Mouse (Mus musculus): Measurements from ENCODE around the gene Kri1. TPM values are rescaled to one million over a fixed set of nuclear protein-coding genes. Genes with fewer than 3 reads are reported as not detected.
"Not testable (repeated sequence)": the region's sequence is repeated elsewhere in the genome, so short reads cannot be mapped to it uniquely, and the experiment has no call there.

Kri1 gene
- total RNA-seq, 2 experiments from 2014 or later: 39.7 to 46.9 TPM

GRCm38 (mm10) chr9:21275013-21275710 lies 12.6 kb downstream of the Kri1 start:
- DNase-seq (ENCODE audit: low spot score in 2 of 2): no peak

GRCm38 (mm10) chr9:21274336-21274735 lies 13.4 kb downstream of the Kri1 start:
- DNase-seq (ENCODE audit: low spot score in 2 of 2): no peak

GRCm38 (mm10) chr9:21273520-21274228 lies 14.1 kb downstream of the Kri1 start:
- DNase-seq (ENCODE audit: low spot score in 2 of 2): no peak

- DNase-seq (ENCODE audit: low spot score in 2 of 2): no peak
Measured at GRCm38 (mm10) chr9:21273094-21273493, 14.7 kb downstream of the Kri1 start.

- no peak for DNase-seq (ENCODE audit: low spot score in 2 of 2)
Measured at GRCm38 (mm10) chr9:21272391-21272790, 15.4 kb downstream of the Kri1 start.

GRCm38 (mm10) chr9:21269590-21269989 lies 18.2 kb downstream of the Kri1 start:
- DNase-seq (ENCODE audit: low spot score in 2 of 2): not testable (repeated sequence)

- no peak for DNase-seq (ENCODE audit: low spot score in 2 of 2)
Measured at GRCm38 (mm10) chr9:21268305-21268704, 19.5 kb downstream of the Kri1 start.

- DNase-seq (ENCODE audit: low spot score in 2 of 2): no peak
Measured at GRCm38 (mm10) chr9:21266889-21267288, 20.9 kb downstream of the Kri1 start.

- DNase-seq (ENCODE audit: low spot score in 2 of 2): no peak
Measured at GRCm38 (mm10) chr9:21265611-21266010, 22.2 kb downstream of the Kri1 start.

GRCm38 (mm10) chr9:21265000-21265561 lies 22.7 kb downstream of the Kri1 start, which contains the start of gene Atg4d:
Gene Atg4d (plus strand): TSS chr9:21265293.
- peak; percentile 97 for DNase-seq (ENCODE audit: low spot score in 2 of 2)

- no peak for DNase-seq (ENCODE audit: low spot score in 2 of 2)
Measured at GRCm38 (mm10) chr9:21264272-21264999, 23.3 kb downstream of the Kri1 start.

- no peak for DNase-seq (ENCODE audit: low spot score in 2 of 2)
Measured at GRCm38 (mm10) chr9:21261831-21262230, 25.9 kb downstream of the Kri1 start.

- no peak for DNase-seq (ENCODE audit: low spot score in 2 of 2)
Measured at GRCm38 (mm10) chr9:21260491-21261040, 27.2 kb downstream of the Kri1 start.

GRCm38 (mm10) chr9:21256349-21256748 lies 31.4 kb downstream of the Kri1 start:
- not testable (repeated sequence) for DNase-seq (ENCODE audit: low spot score in 2 of 2)

GRCm38 (mm10) chr9:21254690-21255089 lies 33.1 kb downstream of the Kri1 start:
- no peak for DNase-seq (ENCODE audit: low spot score in 2 of 2)

- no peak for DNase-seq (ENCODE audit: low spot score in 2 of 2)
Measured at GRCm38 (mm10) chr9:21251116-21251735, 36.5 kb downstream of the Kri1 start.

GRCm38 (mm10) chr9:21250509-21250908 lies 37.3 kb downstream of the Kri1 start:
- DNase-seq (ENCODE audit: low spot score in 2 of 2): no peak

- no peak for DNase-seq (ENCODE audit: low spot score in 2 of 2)
Measured at GRCm38 (mm10) chr9:21249629-21250508, 37.9 kb downstream of the Kri1 start.

- DNase-seq (ENCODE audit: low spot score in 2 of 2): peak in 1 of 2 experiments; percentile 61
Measured at GRCm38 (mm10) chr9:21248326-21248725, 39.4 kb downstream of the Kri1 start, which contains the start of gene S1pr5. Gene S1pr5 (minus strand): TSS chr9:21248443.

GRCm38 (mm10) chr9:21246342-21246741 lies 41.4 kb downstream of the Kri1 start:
- no peak for DNase-seq (ENCODE audit: low spot score in 2 of 2)
